Mouse (Mus musculus) midbrain, embryonic 10.5 days (tissue): ENCODE data around the gene Cfap45. TPM values are rescaled to one million over a fixed set of nuclear protein-coding genes. Genes with fewer than 3 reads are reported as not detected.

Experiments used
- DNase-seq: peaks from one replicate; pipeline ENCODE4 v3.0.0-alpha.2; 2017; ENCODE audit warnings: low spot score
- H3K27ac ChIP-seq: fragments of 300-500 bp; sonication (generic); replicated peaks from 2 replicates; pipeline ENCODE4 v1.5.1; 2016; ENCODE audit warnings: mild to moderate bottlenecking
- H3K27me3 ChIP-seq: fragments of 300-500 bp; sonication (generic); 2 replicates; pipeline ENCODE4 v1.6.1; 2016; ENCODE audit warnings: low read depth, mild to moderate bottlenecking; ENCODE audit not compliant: poor library complexity, severe bottlenecking
- H3K36me3 ChIP-seq: fragments of 300-500 bp; sonication (generic); 2 replicates; pipeline ENCODE4 v1.6.1; 2016; ENCODE audit warnings: mild to moderate bottlenecking, moderate library complexity
- H3K4me1 ChIP-seq: fragments of 300-500 bp; sonication (generic); 2 replicates; pipeline ENCODE4 v1.6.1; 2016
- H3K4me3 ChIP-seq: fragments of 300-500 bp; sonication (generic); 2 replicates; pipeline ENCODE4 v1.5.1; 2016; ENCODE audit warnings: mild to moderate bottlenecking, moderate library complexity
- H3K9me3 ChIP-seq: fragments of 300-500 bp; sonication (generic); replicated peaks from 2 replicates; pipeline ENCODE4 v1.6.1; 2016; ENCODE audit warnings: mild to moderate bottlenecking
- WGBS: fragments of 180-500 bp; shearing (Covaris S2); methylation state at CpG from one replicate; pipeline ENCODE4 v1.1.7; 2016; 5-methylcytosine and 5-hydroxymethylcytosine counted together
- polyA plus RNA-seq: library from polyadenylated mRNA; unstranded; fragments of >200 nt; fragmentation: Nextera tagmentation; extraction: Ambion mirVana; gene quantifications from 2 replicates; pipeline ENCODE4 v1.2.1, GENCODE M21; 2016

Gene Cfap45
- polyA plus RNA-seq, 1 experiment from 2014 or later = 1.7 TPM

DNA sequence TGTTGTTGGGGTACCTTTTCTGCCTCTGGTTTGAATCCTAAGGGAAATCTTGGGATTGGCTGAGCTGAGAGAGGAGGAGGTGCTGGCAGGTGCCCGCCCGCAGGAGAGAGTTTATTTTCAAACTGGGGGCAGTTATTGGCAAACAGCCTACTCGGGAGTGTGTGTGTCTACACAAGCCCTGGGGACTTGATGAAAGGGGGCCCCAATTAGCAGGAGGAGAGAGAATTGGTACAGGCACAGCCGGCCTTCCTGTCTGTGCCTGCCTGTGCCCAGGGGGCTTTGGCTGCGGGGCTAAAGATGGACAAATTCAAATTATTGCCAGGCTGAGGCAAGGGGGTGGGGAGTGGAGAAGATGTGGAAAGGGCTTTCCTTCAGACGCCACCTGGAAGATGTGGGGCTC lies 34.8 kb upstream of the Cfap45 start:
- Histone ChIP-seq H3K36me3 (peaks cover 55% of the 10 kb centered on the region), H3K4me3 (peak overlapping the region; percentile 79), H3K27ac (peak overlapping the region; percentile 93), H3K27me3 (peaks cover 5% of the 10 kb centered on the region), H3K9me3 (no peaks in the 10 kb centered on the region), H3K4me1 (peaks cover 89% of the 10 kb centered on the region)
- DNase-seq = no peak
- WGBS = 34% methylated on average over 6 of the region's 6 CpGs

DNA sequence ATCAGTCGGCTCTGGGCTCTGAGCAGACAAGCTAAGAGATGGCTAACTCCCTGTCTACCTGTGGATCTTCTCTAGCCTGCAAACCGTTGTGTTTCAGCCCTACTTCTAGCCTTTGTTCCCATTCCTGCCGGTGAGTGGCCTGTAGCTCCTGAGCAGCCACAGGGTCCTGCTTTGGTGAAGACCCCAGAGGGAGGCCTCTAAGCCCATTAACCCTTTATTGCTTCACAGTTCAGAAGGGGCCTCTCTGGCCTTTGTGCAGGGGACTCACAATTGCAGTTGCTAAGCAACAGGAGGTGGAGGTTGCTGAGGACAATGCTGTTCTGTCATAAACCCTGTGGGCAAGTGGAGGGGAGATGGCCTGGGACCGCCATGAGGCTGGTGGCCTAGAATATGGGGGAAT lies 34.4 kb upstream of the Cfap45 start:
- 16% methylated on average over 4 of the region's 4 CpGs for WGBS
- peak; percentile 80 for DNase-seq
- peaks cover 59% of the 10 kb centered on the region for H3K36me3 ChIP-seq
- H3K4me1 ChIP-seq = peaks cover 85% of the 10 kb centered on the region
- no peaks in the 10 kb centered on the region for H3K9me3 ChIP-seq
- peak overlapping the region; percentile 79 for H3K4me3 ChIP-seq
- peak overlapping the region; percentile 93 for H3K27ac ChIP-seq
- H3K27me3 ChIP-seq = peaks cover under 1% of the 10 kb centered on the region

DNA sequence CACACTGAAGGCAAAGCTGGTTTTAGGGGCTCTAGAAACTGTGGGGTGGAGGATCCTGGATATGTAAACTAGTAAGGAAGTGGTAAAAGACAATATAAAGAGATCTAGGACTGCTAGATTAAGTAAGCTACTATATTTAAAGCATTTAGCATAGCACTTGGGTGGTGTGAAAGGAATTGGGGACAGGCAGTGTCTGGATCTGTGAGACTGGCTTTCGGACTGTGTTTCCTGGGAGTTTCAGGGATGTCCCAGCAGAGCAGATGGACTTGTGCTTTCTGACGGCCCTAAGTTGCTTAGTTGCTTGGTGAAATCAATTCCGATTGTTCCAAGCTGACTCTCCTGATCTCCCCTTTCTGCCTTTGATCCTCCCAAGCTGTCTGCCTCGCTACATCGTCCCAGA lies 34.0 kb upstream of the Cfap45 start:
- H3K36me3 ChIP-seq = peaks cover 63% of the 10 kb centered on the region
- no peaks in the 10 kb centered on the region; the same call in 1 of the 2 replicates for H3K27me3 ChIP-seq
- H3K4me1 ChIP-seq = peaks cover 81% of the 10 kb centered on the region
- DNase-seq = peak; percentile 28
- no peaks in the 10 kb centered on the region for H3K9me3 ChIP-seq
- WGBS = 35% methylated on average over 5 of the region's 5 CpGs
- peak overlapping the region; percentile 79 for H3K4me3 ChIP-seq
- H3K27ac ChIP-seq = peak overlapping the region; percentile 93

DNA sequence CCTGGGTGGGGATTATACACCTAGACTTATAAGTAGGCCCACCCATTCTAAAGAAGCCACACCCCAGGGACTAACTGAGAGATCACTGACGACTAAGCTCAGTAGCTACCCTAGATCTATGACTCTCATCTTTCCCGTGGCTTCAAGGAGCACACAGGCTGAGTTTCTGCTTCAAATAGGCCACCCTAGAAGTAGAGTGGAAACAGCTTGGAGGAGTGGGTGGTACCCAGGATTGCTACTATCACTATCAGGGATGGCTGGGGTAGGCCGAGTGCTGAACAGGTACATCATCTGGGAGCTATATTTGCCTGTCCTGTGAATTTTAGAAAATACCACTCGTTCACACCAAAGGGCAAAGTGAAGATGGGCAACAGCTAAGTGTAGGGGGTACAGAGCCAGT lies 32.7 kb upstream of the Cfap45 start:
- Histone ChIP-seq H3K4me3 (no peak overlapping the region), H3K27ac (peak overlapping the region; percentile 93; the same call in 1 of the 2 replicates), H3K27me3 (no peaks in the 10 kb centered on the region; the same call in 1 of the 2 replicates), H3K9me3 (no peaks in the 10 kb centered on the region), H3K36me3 (peaks cover 75% of the 10 kb centered on the region), H3K4me1 (peaks cover 74% of the 10 kb centered on the region)
- WGBS = 81% methylated on average over 4 of the region's 4 CpGs
- DNase-seq = no peak

DNA sequence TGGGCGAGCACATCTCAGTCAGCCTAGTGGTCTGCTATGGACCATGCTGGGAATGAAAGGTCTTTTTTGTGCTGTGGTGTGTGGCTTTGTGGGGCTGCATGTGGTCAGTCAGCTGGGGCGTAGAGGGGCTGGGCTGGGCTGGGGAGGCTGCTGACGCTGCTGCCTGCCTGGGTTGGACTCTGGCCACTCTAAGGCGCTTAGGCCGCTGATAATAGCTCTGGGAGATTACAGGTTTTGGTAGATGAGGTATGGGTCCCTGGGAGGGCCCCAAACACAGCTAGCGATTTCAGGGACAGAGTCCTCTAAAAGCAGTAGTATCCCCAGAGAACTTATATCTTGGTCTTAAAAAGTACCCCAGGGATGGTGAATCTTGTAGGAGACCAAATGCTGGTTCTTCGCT lies 31.8 kb upstream of the Cfap45 start:
- Histone ChIP-seq H3K27me3 (no peaks in the 10 kb centered on the region; the same call in 1 of the 2 replicates), H3K9me3 (no peaks in the 10 kb centered on the region), H3K4me3 (no peak overlapping the region), H3K27ac (no peak overlapping the region), H3K36me3 (peaks cover 85% of the 10 kb centered on the region), H3K4me1 (peaks cover 65% of the 10 kb centered on the region)
- 81% methylated on average over 7 of the region's 7 CpGs for WGBS
- no peak for DNase-seq

DNA sequence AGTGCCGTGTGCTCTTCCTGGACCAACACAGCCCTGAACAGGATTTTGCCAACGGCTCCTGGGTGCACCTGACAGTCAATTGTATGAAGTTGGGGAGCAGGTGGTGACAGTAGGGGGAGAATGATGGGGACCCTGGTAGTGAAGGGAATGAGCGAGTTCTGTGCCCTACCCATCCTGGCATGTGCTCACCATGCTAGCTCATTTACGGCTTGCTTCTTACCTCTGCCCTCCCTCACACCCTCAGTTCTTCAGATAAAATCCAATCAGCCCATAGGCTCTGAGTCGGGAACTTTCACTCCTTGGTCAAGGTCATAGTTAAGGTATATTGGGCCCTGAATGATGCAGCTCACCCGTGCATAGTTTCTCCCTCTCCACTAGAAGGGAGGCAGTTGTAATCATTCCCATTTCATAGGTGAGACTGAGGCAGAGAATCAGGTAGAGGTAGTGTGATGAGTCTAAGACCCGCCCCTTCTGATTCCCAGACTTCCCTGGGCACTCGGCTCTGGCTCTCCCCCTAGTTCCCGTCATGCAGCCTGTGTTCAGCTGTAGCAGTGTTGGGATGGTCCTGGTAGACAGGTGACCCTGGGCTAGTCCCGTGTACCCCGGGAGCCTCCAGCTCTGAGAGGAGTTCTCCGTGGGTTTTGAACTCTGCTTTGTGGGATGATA lies 30.9 kb upstream of the Cfap45 start:
- no peaks in the 10 kb centered on the region; the same call in 1 of the 2 replicates for H3K27me3 ChIP-seq
- no peak for DNase-seq
- WGBS = 59% methylated on average over 12 of the region's 12 CpGs
- H3K27ac ChIP-seq = no peak overlapping the region; the same call in 1 of the 2 replicates
- H3K4me3 ChIP-seq = peak overlapping the region; percentile 25; the same call in 1 of the 2 replicates
- H3K36me3 ChIP-seq = peaks cover 89% of the 10 kb centered on the region
- H3K4me1 ChIP-seq = peaks cover 56% of the 10 kb centered on the region
- no peaks in the 10 kb centered on the region for H3K9me3 ChIP-seq

DNA sequence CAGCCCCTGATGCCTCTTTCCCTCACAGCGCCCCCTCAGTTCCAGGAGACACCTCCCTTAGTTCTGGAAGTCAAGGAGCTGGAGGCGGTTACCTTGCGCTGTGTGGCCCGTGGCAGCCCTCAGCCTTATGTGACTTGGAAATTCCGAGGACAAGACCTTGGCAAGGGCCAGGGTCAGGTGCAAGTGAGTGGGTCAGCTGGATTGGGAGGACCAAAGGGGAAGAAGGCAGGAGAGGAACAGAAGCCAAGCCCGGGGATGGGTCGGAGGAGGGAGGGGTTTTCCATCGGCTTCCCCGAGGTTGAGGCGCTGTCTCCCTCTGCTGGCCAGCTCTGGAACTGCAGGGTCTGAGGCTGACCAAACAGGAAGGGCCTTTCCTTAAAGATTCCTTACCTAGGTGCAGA lies 30.3 kb upstream of the Cfap45 start:
- no peaks in the 10 kb centered on the region for H3K9me3 ChIP-seq
- H3K36me3 ChIP-seq = peaks cover 89% of the 10 kb centered on the region
- peaks cover 50% of the 10 kb centered on the region for H3K4me1 ChIP-seq
- 10% methylated on average over 10 of the region's 10 CpGs for WGBS
- H3K27ac ChIP-seq = no peak overlapping the region; the same call in 1 of the 2 replicates
- peak overlapping the region; percentile 25; the same call in 1 of the 2 replicates for H3K4me3 ChIP-seq
- H3K27me3 ChIP-seq = no peaks in the 10 kb centered on the region; the same call in 1 of the 2 replicates
- peak; percentile 90 for DNase-seq

DNA sequence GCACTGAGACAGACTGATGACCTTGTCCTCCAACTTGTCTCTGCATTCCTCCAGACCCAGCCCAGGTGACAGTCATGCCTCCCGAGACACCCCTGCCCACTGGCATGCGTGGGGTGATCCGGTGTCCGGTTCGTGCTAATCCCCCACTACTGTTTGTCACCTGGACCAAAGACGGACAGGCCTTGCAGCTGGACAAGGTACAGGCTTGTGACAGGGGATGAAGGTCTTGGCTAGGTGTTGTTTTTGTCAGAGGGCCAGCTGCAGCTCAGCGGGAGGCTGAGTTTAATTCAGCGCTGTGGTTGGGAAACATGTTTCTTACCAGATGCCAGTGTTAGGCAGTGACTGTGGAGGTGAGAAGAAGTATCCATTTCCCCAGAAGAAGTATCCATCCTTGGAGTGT lies 28.6 kb upstream of the Cfap45 start:
- Histone ChIP-seq H3K4me1 (peaks cover 33% of the 10 kb centered on the region), H3K27me3 (peaks cover 16% of the 10 kb centered on the region), H3K4me3 (no peak overlapping the region), H3K9me3 (no peaks in the 10 kb centered on the region), H3K36me3 (peaks cover 98% of the 10 kb centered on the region), H3K27ac (no peak overlapping the region)
- DNase-seq = no peak
- 91% methylated on average over 8 of the region's 8 CpGs for WGBS

DNA sequence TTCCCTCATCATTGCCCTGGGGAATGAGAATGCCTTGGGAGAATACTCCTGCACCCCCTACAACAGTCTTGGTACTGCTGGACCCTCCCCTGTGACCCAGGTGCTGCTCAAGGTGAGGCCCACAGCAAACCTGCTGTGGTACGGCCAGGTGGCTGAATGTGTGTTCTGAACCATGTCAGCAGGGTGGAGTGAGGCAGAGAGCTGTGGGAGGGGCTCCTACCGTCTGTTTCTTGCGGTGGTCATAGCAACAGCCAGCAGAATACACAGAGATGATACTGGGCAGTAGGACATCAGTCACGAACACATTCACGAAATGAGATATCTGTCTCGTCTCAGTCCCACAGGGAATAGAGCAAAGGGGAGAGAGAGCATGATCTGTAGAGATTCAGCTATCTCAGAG lies 27.1 kb upstream of the Cfap45 start:
- Histone ChIP-seq H3K27ac (no peak overlapping the region), H3K27me3 (peaks cover 31% of the 10 kb centered on the region), H3K36me3 (peaks cover 98% of the 10 kb centered on the region), H3K9me3 (no peaks in the 10 kb centered on the region), H3K4me3 (no peak overlapping the region), H3K4me1 (peaks cover 18% of the 10 kb centered on the region)
- 87% methylated on average over 6 of the region's 6 CpGs for WGBS
- no peak for DNase-seq

DNA sequence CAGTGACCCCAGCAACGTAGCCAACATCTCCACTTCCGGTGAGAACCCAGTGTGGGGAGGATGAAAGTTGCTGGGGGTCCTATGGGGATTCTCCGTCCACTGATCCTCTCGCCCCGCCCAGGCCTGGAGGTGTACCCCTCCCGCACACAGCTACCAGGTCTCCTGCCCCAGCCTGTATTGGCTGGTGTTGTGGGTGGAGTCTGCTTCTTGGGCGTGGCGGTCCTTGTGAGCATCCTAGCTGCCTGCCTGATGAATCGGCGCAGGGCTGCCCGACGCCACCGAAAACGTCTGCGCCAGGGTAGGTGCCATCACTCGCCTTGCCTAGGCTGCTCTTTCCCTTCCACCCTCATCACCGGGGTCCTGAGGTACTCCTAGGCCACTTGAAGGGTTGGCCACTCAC lies 24.6 kb upstream of the Cfap45 start:
- WGBS = 83% methylated on average over 17 of the region's 17 CpGs
- Histone ChIP-seq H3K4me3 (no peak overlapping the region), H3K4me1 (peaks cover 21% of the 10 kb centered on the region), H3K27ac (no peak overlapping the region), H3K27me3 (peaks cover 56% of the 10 kb centered on the region), H3K9me3 (no peaks in the 10 kb centered on the region), H3K36me3 (peaks cover 82% of the 10 kb centered on the region)
- DNase-seq = no peak

DNA sequence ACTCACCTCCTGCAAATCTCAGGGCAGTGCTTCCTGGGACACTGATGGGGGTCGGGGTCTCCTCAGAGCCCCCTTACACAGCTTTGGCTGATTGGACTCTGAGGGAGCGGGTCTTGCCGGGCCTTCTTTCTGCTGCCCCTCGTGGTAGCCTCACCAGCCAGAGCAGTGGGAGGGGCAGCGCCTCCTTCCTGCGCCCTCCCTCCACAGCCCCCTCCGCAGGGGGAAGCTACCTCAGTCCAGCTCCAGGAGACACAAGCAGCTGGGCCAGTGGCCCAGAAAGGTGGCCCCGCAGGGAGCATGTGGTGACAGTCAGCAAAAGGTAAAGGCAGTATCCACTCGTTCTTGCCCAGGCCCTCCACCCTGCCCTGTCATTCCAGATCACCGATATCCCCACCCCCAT lies 23.2 kb upstream of the Cfap45 start:
- Histone ChIP-seq H3K4me1 (peaks cover 35% of the 10 kb centered on the region), H3K27me3 (peaks cover 70% of the 10 kb centered on the region), H3K4me3 (no peak overlapping the region), H3K27ac (no peak overlapping the region), H3K36me3 (peaks cover 68% of the 10 kb centered on the region), H3K9me3 (no peaks in the 10 kb centered on the region)
- DNase-seq = no peak
- WGBS = 79% methylated on average over 10 of the region's 10 CpGs

DNA sequence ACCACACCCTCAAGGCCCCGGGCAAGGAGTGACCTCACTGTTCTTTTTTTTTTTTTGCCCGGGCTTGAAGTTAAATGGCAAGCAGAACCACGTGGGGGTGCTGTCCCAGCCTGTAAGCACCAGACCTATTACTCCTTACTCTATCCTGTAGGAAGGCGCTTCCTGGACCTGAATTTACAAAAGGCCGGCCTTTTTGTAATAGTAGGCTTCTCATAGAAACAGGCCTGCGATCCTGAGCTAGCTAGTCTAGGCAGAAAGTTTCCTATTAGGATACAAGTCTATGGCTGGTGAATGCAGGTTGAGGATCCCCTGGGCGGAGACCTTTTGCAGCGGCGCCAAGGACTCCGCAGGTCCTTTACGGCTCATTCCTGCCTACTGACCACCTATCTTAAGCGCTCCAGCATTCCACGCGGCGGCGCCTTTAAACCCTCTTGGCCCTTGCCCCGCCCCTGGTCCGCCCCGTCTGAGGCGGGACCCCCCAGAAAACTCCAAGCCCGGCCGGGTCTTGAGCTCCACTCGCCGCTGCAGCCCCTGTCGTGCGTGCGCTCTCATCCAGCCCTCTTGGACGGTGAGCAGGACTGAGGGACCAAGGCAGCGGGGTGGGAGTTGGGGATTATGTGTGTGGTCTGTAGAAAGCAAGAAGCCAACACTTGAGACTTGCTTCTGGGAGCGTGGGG lies 20.7 kb upstream of the Cfap45 start, which contains the start of gene Tagln2:
Gene Tagln2, plus strand, starts transcription at position 283 of the 677 bp plus-strand sequence.
- WGBS = 1% methylated on average over 30 of the region's 30 CpGs
- peak within 1 kb of the TSS; percentile 56 for H3K4me3 ChIP-seq
- H3K27ac ChIP-seq = peak within 1 kb of the TSS; percentile 74
- H3K9me3 ChIP-seq = no peaks in the 10 kb centered on the region
- peak; percentile 73 for DNase-seq
- H3K4me1 ChIP-seq = peaks cover 60% of the 10 kb centered on the region
- H3K27me3 ChIP-seq = peaks cover 93% of the 10 kb centered on the region
- peaks cover 43% of the 10 kb centered on the region for H3K36me3 ChIP-seq
